Mouse (Mus musculus) retina, adult 2 months (tissue): ENCODE data around the gene Olfr922.

ENCODE experiments used
- DNase-seq: peaks from one replicate; pipeline ENCODE4 v3.0.0-alpha.2; 2012; ENCODE audit warnings: low read depth, low spot score

Gene Olfr922

DNA sequence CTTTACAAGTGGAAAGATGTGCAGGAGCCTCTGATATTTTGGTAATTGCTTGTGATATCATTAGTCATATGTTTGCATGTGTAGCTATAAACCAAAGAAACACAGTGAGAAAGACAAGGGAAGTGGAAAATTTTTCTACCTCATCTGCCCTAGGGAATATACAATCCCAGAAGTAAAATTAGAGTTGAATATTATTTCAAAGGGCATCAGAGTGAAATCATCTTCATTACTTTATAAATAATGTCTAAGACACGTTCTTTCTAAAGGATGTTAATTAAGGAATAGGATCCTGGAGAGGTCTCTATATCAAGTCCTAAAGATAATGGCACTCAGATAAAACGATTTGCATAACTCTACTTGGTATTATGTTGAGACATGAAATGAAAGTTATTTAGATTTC lies at the start of gene Olfr922:
Gene Olfr922, plus strand, starts transcription at position 301 of the 400 bp plus-strand sequence.
- no peak for DNase-seq

DNA sequence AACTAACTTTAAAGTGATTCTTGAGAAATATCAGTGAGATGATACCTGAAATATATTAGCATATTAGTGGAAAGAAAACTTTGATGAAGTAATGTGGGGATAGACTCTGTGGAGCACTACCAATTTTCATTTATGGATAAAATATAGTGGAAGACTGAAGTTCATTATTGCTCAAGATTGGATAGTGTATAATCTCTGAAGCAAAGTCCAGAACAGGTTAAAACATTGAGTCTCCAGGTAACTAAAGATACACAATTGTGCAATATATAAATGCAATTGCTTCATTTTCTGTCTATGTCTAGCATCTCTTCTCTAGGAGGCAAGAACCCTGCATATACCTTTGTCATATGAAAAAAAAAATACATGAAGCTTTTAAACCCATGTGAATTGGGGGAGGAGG lies 41.6 kb upstream of the Olfr922 start, which contains the start of gene Olfr921:
Gene Olfr921, plus strand, starts transcription at position 301 of the 400 bp plus-strand sequence.
- no peak for DNase-seq

DNA sequence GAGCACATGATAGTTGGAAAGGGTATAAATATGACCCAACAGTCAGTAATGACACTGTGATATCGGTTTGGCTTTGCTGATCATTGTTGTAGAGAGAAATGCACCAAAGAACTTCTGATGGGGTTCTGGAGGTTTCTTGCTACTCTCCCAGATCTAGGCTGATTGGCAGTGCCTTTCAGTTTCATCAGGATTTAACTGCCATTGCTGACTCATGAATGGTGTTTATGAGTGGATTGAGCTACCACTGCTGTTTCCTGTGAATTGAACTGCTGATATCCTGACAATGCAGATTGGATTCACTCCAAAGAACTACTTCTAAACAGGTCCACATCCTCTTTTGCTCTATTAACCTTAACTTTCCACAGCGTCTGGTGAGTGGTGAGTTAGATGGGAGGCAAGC lies 21.7 kb upstream of the Olfr922 start:
- no peak for DNase-seq

DNA sequence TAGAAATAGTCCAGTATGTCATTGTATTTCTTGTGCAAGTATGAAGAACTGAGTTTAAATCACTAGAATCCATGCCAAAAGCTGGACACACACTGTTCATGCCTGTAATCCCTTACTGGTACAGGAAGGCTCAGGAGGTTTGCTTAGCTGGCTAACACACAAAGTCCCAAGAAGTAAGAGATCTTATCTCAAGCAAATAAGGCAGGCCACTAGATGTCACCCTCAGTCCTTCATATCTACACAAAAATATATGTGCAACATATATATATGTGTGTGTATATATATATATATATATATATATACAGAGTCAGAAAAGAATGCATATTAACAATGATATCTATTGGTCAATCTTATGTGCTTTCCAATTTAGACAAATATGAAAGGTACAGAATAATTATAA lies 8.7 kb upstream of the Olfr922 start:
- DNase-seq = no peak

DNA sequence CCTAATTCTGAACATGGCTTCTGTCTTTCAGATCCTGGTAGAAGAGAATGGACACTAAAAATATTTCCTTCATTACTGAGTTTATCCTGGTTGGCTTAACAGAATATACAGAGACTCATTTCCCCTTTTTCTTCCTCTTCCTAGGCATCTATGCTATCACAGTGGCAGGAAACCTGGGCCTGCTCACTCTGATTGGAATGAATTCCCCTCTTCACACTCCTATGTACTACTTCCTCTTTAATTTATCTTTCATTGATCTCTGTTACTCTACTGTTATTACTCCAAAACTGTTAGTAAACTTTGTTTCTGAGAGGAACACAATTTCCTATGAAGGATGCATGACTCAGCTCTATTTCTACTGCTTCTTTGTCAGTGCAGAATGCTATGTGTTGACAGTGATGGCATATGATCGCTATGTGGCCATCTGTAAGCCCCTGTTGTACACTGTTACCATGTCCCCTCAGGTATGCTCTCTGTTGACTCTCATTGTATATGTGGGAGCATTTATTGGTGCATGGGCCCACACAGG lies 1.1 kb downstream of the Olfr922 start:
- DNase-seq = no peak

DNA sequence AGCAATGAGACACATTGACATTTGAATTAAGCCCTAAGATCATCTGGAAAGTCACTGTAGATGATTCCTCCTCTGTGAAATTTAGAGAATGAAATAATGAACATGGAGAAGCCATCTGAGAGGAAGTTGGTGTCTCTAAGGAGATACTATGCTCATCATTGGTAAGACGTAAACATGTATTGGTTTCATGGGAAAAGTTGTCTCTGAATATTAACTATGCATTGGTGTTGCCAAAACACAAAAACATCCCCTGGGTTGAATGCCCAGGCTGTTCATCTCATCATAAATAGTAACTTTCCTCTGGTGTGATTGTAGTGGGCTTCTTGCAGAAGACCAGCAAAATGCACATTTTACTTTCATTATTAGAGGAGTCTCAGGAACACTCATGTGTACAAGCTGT lies 11.8 kb downstream of the Olfr922 start, which contains the start of gene Olfr923:
Gene Olfr923, plus strand, starts transcription at position 301 of the 400 bp plus-strand sequence.
- no peak for DNase-seq

DNA sequence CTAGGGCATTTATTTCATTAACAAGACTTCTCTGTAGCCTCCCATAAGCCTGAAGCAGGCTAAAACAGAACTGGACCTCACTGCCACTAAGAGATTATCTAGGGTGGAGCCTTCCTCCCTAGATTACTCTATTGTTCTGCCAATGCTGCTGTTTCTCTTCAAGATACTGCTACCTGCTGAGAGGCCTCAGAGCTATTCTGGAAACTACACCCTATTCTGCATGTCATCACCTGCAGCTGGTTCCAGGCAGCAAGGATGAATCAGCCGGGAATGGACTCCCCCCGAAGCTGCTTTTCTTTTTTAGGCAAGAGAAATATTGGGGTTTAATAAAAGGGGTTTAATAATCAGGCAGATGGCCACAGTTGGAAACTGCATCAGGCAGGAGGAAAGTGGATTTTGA lies 18.6 kb downstream of the Olfr922 start:
- no peak for DNase-seq

DNA sequence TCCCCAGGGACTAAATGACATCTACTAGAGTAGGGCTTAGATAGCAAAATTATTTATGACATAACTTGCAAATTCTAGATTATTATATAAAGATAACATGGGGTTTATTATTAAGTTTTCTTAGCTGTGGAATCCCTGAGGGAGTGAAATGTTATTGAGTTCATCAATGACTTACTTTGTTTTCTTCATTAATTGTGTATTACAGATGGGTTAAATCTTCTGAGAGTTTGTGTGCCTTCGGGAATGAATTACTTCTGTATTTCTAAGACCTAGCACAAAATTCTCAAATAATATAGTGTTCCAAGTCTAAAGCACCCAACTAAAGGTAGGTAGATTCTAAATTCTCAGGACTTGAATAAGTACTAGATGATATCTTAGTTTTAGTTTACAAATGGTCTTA lies 29.7 kb downstream of the Olfr922 start, which contains the start of gene Olfr924:
Gene Olfr924, plus strand, starts transcription at position 301 of the 400 bp plus-strand sequence.
- no peak for DNase-seq

DNA sequence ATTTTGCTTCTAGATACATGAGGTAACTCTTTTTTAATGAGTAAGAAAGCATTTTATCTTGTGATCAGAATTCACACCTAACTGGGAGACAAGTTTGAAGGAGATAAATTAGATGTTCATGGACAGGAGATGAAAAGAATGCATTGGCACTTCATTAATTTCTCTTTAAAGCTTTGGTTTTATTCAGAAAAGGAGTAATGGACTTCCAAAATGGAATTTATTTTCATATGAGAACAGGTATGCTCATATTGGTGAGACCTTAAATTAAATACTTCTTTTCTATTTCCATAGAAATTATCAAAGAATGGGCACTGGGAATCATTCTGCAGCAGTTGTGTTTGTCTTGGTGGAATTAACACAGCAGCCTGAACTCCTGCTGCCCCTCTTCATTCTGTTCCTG lies 40.3 kb downstream of the Olfr922 start, which contains the start of gene Olfr26:
Gene Olfr26, plus strand, starts transcription at position 301 of the 400 bp plus-strand sequence.
- DNase-seq = no peak
